Mouse (Mus musculus): ENCODE data around the gene Fam186b.

GRCm38 (mm10) chr15:99318861-99319410 lies 23.2 kb upstream of the Fam186b start:
- no peak for TF ChIP-seq CTCF (IDR thresholded peaks at IDR 0.05; ENCODE audit: low read depth)
- no peak for TF ChIP-seq EP300 (IDR thresholded peaks at IDR 0.05; ENCODE audit: low read depth)
